Mouse (Mus musculus) brown adipose tissue, adult 24 weeks (tissue): Measurements from ENCODE around the gene Ehbp1l1. TPM values are rescaled to one million over a fixed set of nuclear protein-coding genes. Genes with fewer than 3 reads are reported as not detected.
"Not testable (repeated sequence)": the region's sequence is repeated elsewhere in the genome, so short reads cannot be mapped to it uniquely, and the experiment has no call there.

ENCODE experiments used
- H3K27ac ChIP-seq: fragments of 200-500 bp; replicated peaks from 2 replicates; pipeline ENCODE4 v1.5.1; 2012; ENCODE audit warnings: low read depth, mild to moderate bottlenecking, low read length
- H3K4me1 ChIP-seq: fragments of 200-500 bp; 2 replicates; pipeline ENCODE4 v1.6.1; 2012; ENCODE audit warnings: low read length, mixed read lengths; ENCODE audit not compliant: control insufficient read depth, insufficient read depth, insufficient read length
- H3K4me3 ChIP-seq: fragments of 200-500 bp; 2 replicates; pipeline ENCODE4 v1.5.1; 2012; ENCODE audit warnings: low read depth, mild to moderate bottlenecking, low read length, moderate library complexity; ENCODE audit not compliant: insufficient read depth
- polyA plus RNA-seq: library from polyadenylated mRNA; stranded (reverse); fragments of >200 nt; gene quantifications from 2 replicates; pipeline ENCODE4 v1.2.4, GENCODE M21; 2012; ENCODE audit not compliant: missing spikeins, insufficient read depth, insufficient read length

Ehbp1l1 gene
- polyA plus RNA-seq, 1 experiment = 45.3 TPM

- Histone ChIP-seq H3K4me3 (no peak overlapping the region), H3K4me1 (peaks cover 4% of the 10 kb centered on the region), H3K27ac (no peak overlapping the region)
These were observed 30.2 kb downstream of the Ehbp1l1 start for GRCm38 (mm10) chr19:5695849-5696462.

GRCm38 (mm10) chr19:5693801-5694200 is 32.3 kb downstream of the Ehbp1l1 start:
- Histone ChIP-seq H3K4me3 (peak overlapping the region; percentile 92), H3K4me1 (peaks cover 4% of the 10 kb centered on the region), H3K27ac (peak overlapping the region; percentile 93)

- peak overlapping the region; percentile 93 for H3K27ac ChIP-seq
- peaks cover 4% of the 10 kb centered on the region for H3K4me1 ChIP-seq
- peak overlapping the region; percentile 92 for H3K4me3 ChIP-seq
These were observed 33.2 kb downstream of the Ehbp1l1 start for GRCm38 (mm10) chr19:5692913-5693396.

- Histone ChIP-seq H3K4me3 (peak overlapping the region; percentile 92), H3K27ac (peak overlapping the region; percentile 93), H3K4me1 (peaks cover 4% of the 10 kb centered on the region)
These were observed 33.8 kb downstream of the Ehbp1l1 start for GRCm38 (mm10) chr19:5692086-5692912.

GRCm38 (mm10) chr19:5691601-5692000 is 34.5 kb downstream of the Ehbp1l1 start:
- peak overlapping the region; percentile 93 for H3K27ac ChIP-seq
- peaks cover 4% of the 10 kb centered on the region for H3K4me1 ChIP-seq
- peak overlapping the region; percentile 92 for H3K4me3 ChIP-seq

- Histone ChIP-seq H3K4me1 (peaks cover 4% of the 10 kb centered on the region), H3K4me3 (peak overlapping the region; percentile 92), H3K27ac (peak overlapping the region; percentile 93)
These were observed 35.8 kb downstream of the Ehbp1l1 start for GRCm38 (mm10) chr19:5690343-5690735.

- H3K4me1 ChIP-seq = peaks cover 4% of the 10 kb centered on the region
- peak overlapping the region; percentile 92 for H3K4me3 ChIP-seq
These were observed 36.4 kb downstream of the Ehbp1l1 start for GRCm38 (mm10) chr19:5689565-5690342.

GRCm38 (mm10) chr19:5689088-5689428 is 37.1 kb downstream of the Ehbp1l1 start:
- Histone ChIP-seq H3K4me3 (peak overlapping the region; percentile 92), H3K27ac (peak overlapping the region; percentile 80), H3K4me1 (peaks cover 4% of the 10 kb centered on the region)

More at GRCm38 (mm10) chr19:5689565-5690342, 36.4 kb downstream of the Ehbp1l1 start:
- H3K27ac ChIP-seq = peak overlapping the region; percentile 93

GRCm38 (mm10) chr19:5688200-5689087 is 37.7 kb downstream of the Ehbp1l1 start, which contains the start of the genes Map3k11 and Pcnx3:
TSS of gene Map3k11 (plus strand) at chr19:5688742.
TSS of gene Pcnx3 (minus strand) at chr19:5688908.
- Histone ChIP-seq H3K4me3 (peak within 1 kb of the TSS; percentile 92), H3K4me1 (no peaks in the 10 kb centered on the region; the same call in 1 of the 2 replicates), H3K27ac (peak within 1 kb of the TSS; percentile 93)

- no peaks in the 10 kb centered on the region; the same call in 1 of the 2 replicates for H3K4me1 ChIP-seq
- no peak overlapping the region for H3K27ac ChIP-seq
- peak overlapping the region; percentile 71 for H3K4me3 ChIP-seq
These were observed 38.4 kb downstream of the Ehbp1l1 start for GRCm38 (mm10) chr19:5687738-5688137.

- H3K4me3 ChIP-seq = peak overlapping the region; percentile 71
- H3K27ac ChIP-seq, H3K4me1 ChIP-seq: not testable (repeated sequence)
These were observed 39.2 kb downstream of the Ehbp1l1 start for GRCm38 (mm10) chr19:5686954-5687353.

GRCm38 (mm10) chr19:5686437-5686836 is 39.7 kb downstream of the Ehbp1l1 start:
- Histone ChIP-seq H3K4me3 (no peak overlapping the region), H3K4me1 (no peaks in the 10 kb centered on the region; the same call in 1 of the 2 replicates), H3K27ac (no peak overlapping the region)

GRCm38 (mm10) chr19:5685861-5686260 is 40.3 kb downstream of the Ehbp1l1 start:
- H3K4me1 ChIP-seq = no peaks in the 10 kb centered on the region; the same call in 1 of the 2 replicates
- no peak overlapping the region for H3K4me3 ChIP-seq
- no peak overlapping the region for H3K27ac ChIP-seq

GRCm38 (mm10) chr19:5685431-5685830 is 40.7 kb downstream of the Ehbp1l1 start:
- H3K4me3 ChIP-seq = no peak overlapping the region
- no peaks in the 10 kb centered on the region; the same call in 1 of the 2 replicates for H3K4me1 ChIP-seq
- H3K27ac ChIP-seq = no peak overlapping the region
